Mouse (Mus musculus) intestine, embryonic 14.5 days (tissue): ENCODE data around the gene Igdcc4. TPM values are rescaled to one million over a fixed set of nuclear protein-coding genes. Genes with fewer than 3 reads are reported as not detected.

Experiments used
- ATAC-seq: fragments of 200-750 bp; cut with Nextera tagmentation; replicated peaks from 2 replicates; pipeline ENCODE4 v1.8.0; 2017; ENCODE audit warnings: low read depth, moderate number of reproducible peaks, moderate TSS enrichment, moderate library complexity; ENCODE audit not compliant: low FRiP score, low TSS enrichment
- DNase-seq: peaks from one replicate; pipeline ENCODE4 v3.0.0-alpha.2; 2018; ENCODE audit warnings: low spot score
- H3K27ac ChIP-seq: fragments of 300-500 bp; sonication (generic); 2 replicates; pipeline ENCODE4 v1.5.1; 2014; ENCODE audit warnings: low read depth, mild to moderate bottlenecking, control low read depth
- H3K27me3 ChIP-seq: fragments of 300-500 bp; sonication (generic); replicated peaks from 2 replicates; pipeline ENCODE4 v1.6.1; 2014; ENCODE audit warnings: low read length, control low read depth; ENCODE audit not compliant: control insufficient read depth, insufficient read depth
- H3K36me3 ChIP-seq: fragments of 300-500 bp; sonication (generic); 2 replicates; pipeline ENCODE4 v1.6.1; 2014; ENCODE audit warnings: low read length, control low read depth; ENCODE audit not compliant: control insufficient read depth, insufficient read depth
- H3K4me1 ChIP-seq: fragments of 300-500 bp; sonication (generic); replicated peaks from 2 replicates; pipeline ENCODE4 v1.6.1; 2014; ENCODE audit warnings: low read length, control low read depth, mixed read lengths; ENCODE audit not compliant: control insufficient read depth, insufficient read depth
- H3K4me2 ChIP-seq: fragments of 300-500 bp; sonication (generic); 2 replicates; pipeline ENCODE4 v1.6.1; 2014; ENCODE audit warnings: low read length
- H3K4me3 ChIP-seq: fragments of 300-500 bp; sonication (generic); 2 replicates; pipeline ENCODE4 v1.5.1; 2014; ENCODE audit warnings: low read depth, low read length, control low read depth, mixed read lengths
- H3K9ac ChIP-seq: fragments of 300-500 bp; sonication (generic); 2 replicates; pipeline ENCODE4 v1.6.1; 2014; ENCODE audit warnings: mild to moderate bottlenecking, low read length
- H3K9me3 ChIP-seq: fragments of 300-500 bp; sonication (generic); 2 replicates; pipeline ENCODE4 v1.6.1; 2016; ENCODE audit warnings: low read length, control low read depth; ENCODE audit not compliant: control insufficient read depth
- WGBS: fragments of 180-500 bp; shearing (Covaris S2); extraction: QIAGEN DNeasy Blood & Tissue Kit; methylation state at CpG from one replicate; pipeline ENCODE4 v1.1.7; 2014; 5-methylcytosine and 5-hydroxymethylcytosine counted together
- polyA plus RNA-seq: library from polyadenylated mRNA; unstranded; fragments of >200 nt; fragmentation: Nextera tagmentation; extraction: Ambion mirVana; gene quantifications from 2 replicates; pipeline ENCODE4 v1.2.1, GENCODE M21; 2014

Igdcc4 gene
- polyA plus RNA-seq, 1 experiment from 2014 or later = 39.6 TPM

- ATAC-seq = peak; percentile 71
- WGBS = 11% methylated on average over 3 of the region's 3 CpGs
- Histone ChIP-seq H3K9ac (no peak overlapping the region), H3K27me3 (no peaks in the 10 kb centered on the region), H3K4me1 (no peaks in the 10 kb centered on the region), H3K27ac (no peak overlapping the region), H3K36me3 (peaks cover 59% of the 10 kb centered on the region), H3K9me3 (no peaks in the 10 kb centered on the region), H3K4me3 (no peak overlapping the region), H3K4me2 (no peak overlapping the region)
- DNase-seq = peak; percentile 87
Observed at GRCm38 (mm10) chr9:65120935-65121334, 19.6 kb downstream of the Igdcc4 start.

- Histone ChIP-seq H3K4me2 (peak overlapping the region; percentile 15; the same call in 1 of the 2 replicates), H3K4me1 (no peaks in the 10 kb centered on the region), H3K4me3 (no peak overlapping the region; the same call in 1 of the 2 replicates), H3K9me3 (no peaks in the 10 kb centered on the region), H3K27ac (no peak overlapping the region), H3K36me3 (peaks cover 57% of the 10 kb centered on the region), H3K9ac (no peak overlapping the region), H3K27me3 (no peaks in the 10 kb centered on the region)
- 38% methylated on average over 18 of the region's 18 CpGs for WGBS
- ATAC-seq (no peak), DNase-seq (no peak)
Observed at GRCm38 (mm10) chr9:65122545-65122944, 21.3 kb downstream of the Igdcc4 start.

GRCm38 (mm10) chr9:65123552-65124168 lies 22.4 kb downstream of the Igdcc4 start:
- ATAC-seq (0 out of 2 replicates have a peak, but pooled peaks have one; percentile 26), DNase-seq (peak; percentile 85)
- H3K4me3 ChIP-seq = peak overlapping the region; percentile 32
- peaks cover 53% of the 10 kb centered on the region for H3K36me3 ChIP-seq
- H3K27ac ChIP-seq = no peak overlapping the region
- H3K9ac ChIP-seq = peak overlapping the region; percentile 35; the same call in 1 of the 2 replicates
- 13% methylated on average over 48 of the region's 48 CpGs for WGBS
- H3K9me3 ChIP-seq = no peaks in the 10 kb centered on the region
- H3K4me1 ChIP-seq = 0 out of 2 replicates have a peak, but pooled peaks cover 4% of the 10 kb centered on the region
- peak overlapping the region; percentile 64 for H3K4me2 ChIP-seq
- H3K27me3 ChIP-seq = no peaks in the 10 kb centered on the region

- ATAC-seq = no peak
- Histone ChIP-seq H3K9me3 (no peaks in the 10 kb centered on the region), H3K4me2 (peak overlapping the region; percentile 21), H3K4me3 (no peak overlapping the region), H3K36me3 (peaks cover 78% of the 10 kb centered on the region), H3K4me1 (0 out of 2 replicates have a peak, but pooled peaks cover 4% of the 10 kb centered on the region), H3K27me3 (no peaks in the 10 kb centered on the region), H3K9ac (no peak overlapping the region), H3K27ac (no peak overlapping the region)
- no peak for DNase-seq
- 21% methylated on average over 25 of the region's 25 CpGs for WGBS
Observed at GRCm38 (mm10) chr9:65128123-65128815, 27.0 kb downstream of the Igdcc4 start.

GRCm38 (mm10) chr9:65131717-65132116 lies 30.4 kb downstream of the Igdcc4 start:
- Histone ChIP-seq H3K4me1 (0 out of 2 replicates have a peak, but pooled peaks cover 4% of the 10 kb centered on the region), H3K4me3 (no peak overlapping the region), H3K36me3 (peaks cover 72% of the 10 kb centered on the region), H3K4me2 (no peak overlapping the region), H3K9ac (no peak overlapping the region), H3K27ac (no peak overlapping the region), H3K9me3 (no peaks in the 10 kb centered on the region), H3K27me3 (no peaks in the 10 kb centered on the region)
- no peak for ATAC-seq
- DNase-seq = no peak
- WGBS = 86% methylated on average over 5 of the region's 5 CpGs

GRCm38 (mm10) chr9:65133739-65134138 lies 32.5 kb downstream of the Igdcc4 start:
- Histone ChIP-seq H3K9me3 (no peaks in the 10 kb centered on the region), H3K4me1 (no peaks in the 10 kb centered on the region), H3K4me3 (no peak overlapping the region), H3K4me2 (no peak overlapping the region), H3K27ac (no peak overlapping the region), H3K36me3 (peaks cover 58% of the 10 kb centered on the region), H3K27me3 (no peaks in the 10 kb centered on the region), H3K9ac (no peak overlapping the region)
- WGBS = 5% methylated on average over 10 of the region's 10 CpGs
- DNase-seq = peak; percentile 95
- peak; percentile 45 for ATAC-seq

- DNase-seq (no peak), ATAC-seq (no peak)
- Histone ChIP-seq H3K9me3 (no peaks in the 10 kb centered on the region), H3K4me3 (no peak overlapping the region), H3K27me3 (0 out of 2 replicates have a peak, but pooled peaks cover 2% of the 10 kb centered on the region), H3K4me1 (no peaks in the 10 kb centered on the region), H3K27ac (no peak overlapping the region), H3K9ac (no peak overlapping the region), H3K4me2 (no peak overlapping the region), H3K36me3 (peaks cover 45% of the 10 kb centered on the region)
- WGBS = 87% methylated on average over 4 of the region's 4 CpGs
Observed at GRCm38 (mm10) chr9:65135126-65135525, 33.8 kb downstream of the Igdcc4 start.

- peak overlapping the region; percentile 92 for H3K4me2 ChIP-seq
- H3K9ac ChIP-seq = peak overlapping the region; percentile 63
- H3K27ac ChIP-seq = peak overlapping the region; percentile 82; the same call in 1 of the 2 replicates
- peak overlapping the region; percentile 70 for H3K4me3 ChIP-seq
- H3K4me1 ChIP-seq = peaks cover 14% of the 10 kb centered on the region; the same call in 1 of the 2 replicates
- peaks cover 8% of the 10 kb centered on the region for H3K36me3 ChIP-seq
- DNase-seq (no peak), ATAC-seq (no peak)
- 1% methylated on average over 8 of the region's 8 CpGs for WGBS
- H3K9me3 ChIP-seq = no peaks in the 10 kb centered on the region
- H3K27me3 ChIP-seq = 0 out of 2 replicates have a peak, but pooled peaks cover 4% of the 10 kb centered on the region
Observed at GRCm38 (mm10) chr9:65140491-65140890, 39.2 kb downstream of the Igdcc4 start.
